Mouse (Mus musculus): ENCODE results near the gene Slc25a12. TPM values are rescaled to one million over a fixed set of nuclear protein-coding genes. Genes with fewer than 3 reads are reported as not detected.

Gene Slc25a12
- polyA plus RNA-seq, 1 experiment = 52.2 TPM

DNA sequence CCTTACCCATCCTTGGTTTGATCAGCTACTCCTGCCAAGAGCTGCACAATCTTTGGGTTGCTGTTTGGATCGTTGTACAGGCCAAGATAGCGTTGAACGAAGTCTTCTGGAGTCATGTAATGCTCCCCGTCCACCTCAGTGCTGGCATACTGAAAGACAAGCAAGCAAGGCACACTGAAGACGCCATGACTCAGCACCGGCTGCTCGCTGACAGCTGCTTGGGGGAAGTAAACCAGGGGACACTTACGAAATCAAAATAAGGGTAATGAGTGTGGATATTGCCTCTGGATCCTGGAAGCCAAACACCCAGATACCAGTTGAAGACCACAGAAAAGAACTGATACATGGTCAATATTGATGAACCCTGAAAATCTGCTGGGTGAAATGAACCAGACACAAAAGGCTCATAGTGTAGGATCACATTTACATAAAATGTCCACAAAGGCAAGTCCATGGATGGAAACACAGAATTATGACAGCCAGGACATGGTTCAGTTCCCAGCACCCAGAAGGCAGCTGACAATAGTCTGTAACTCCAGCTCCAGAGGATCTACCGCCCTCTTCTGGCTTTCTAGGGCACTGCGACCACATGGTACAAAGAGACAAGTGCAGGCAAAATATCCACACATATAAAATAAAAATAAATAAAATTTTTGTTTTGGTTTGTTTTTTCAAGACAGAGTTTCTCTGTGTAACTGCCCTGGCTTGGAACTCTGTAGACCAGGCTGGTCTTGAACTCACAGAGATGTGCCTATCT lies 23.5 kb downstream of the Slc25a12 start:
- 96% methylated on average over 10 of the region's 10 CpGs for WGBS
- H3K4me1 ChIP-seq (replicated peaks; ENCODE audit: control insufficient read depth, insufficient read depth, low read length) = peaks cover 4% of the 10 kb centered on the region
- DNase-seq = no peak
- H3K27me3 ChIP-seq (ENCODE audit: control insufficient read depth, insufficient read depth, low read length) = no peaks in the 10 kb centered on the region
- H3K27ac ChIP-seq (ENCODE audit: control insufficient read depth, insufficient read depth, low read length) = no peak overlapping the region
- TF ChIP-seq POLR2A (IDR thresholded peaks at IDR 0.05; ENCODE audit: control insufficient read depth, extremely low read depth, insufficient read depth, low read length, poor library complexity) (no peak), CTCF (IDR thresholded peaks at IDR 0.05; ENCODE audit: borderline replicate concordance, control insufficient read depth, extremely low read depth, insufficient read depth, low read length, poor library complexity) (no peak)
- no peak overlapping the region for H3K4me3 ChIP-seq (ENCODE audit: control insufficient read depth, insufficient read depth, low read length)
- H3K36me3 ChIP-seq (ENCODE audit: control insufficient read depth, insufficient read depth, low read length) = 0 out of 2 replicates have a peak, but pooled peaks cover 4% of the 10 kb centered on the region

DNA sequence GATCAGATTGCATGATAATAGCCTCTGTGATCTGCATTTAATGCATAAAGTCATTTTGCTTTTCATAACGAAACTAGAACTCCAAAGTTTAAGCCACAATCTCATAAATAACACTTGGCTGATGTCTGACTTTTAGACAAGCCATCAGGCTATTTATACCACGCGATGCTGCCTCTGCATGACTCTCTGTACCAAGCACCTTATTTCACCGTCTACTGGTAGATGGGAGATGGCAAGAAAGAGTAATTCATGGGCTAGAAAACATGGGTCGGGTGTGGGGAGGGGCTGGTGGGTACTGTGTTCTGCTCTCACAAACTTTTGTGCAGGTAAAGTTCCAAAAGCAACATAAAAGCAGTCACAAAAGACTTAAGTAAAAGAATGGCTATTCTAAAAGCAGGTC lies 27.4 kb downstream of the Slc25a12 start:
- no peak overlapping the region for H3K27ac ChIP-seq (ENCODE audit: control insufficient read depth, insufficient read depth, low read length)
- 16% methylated on average over 5 of the region's 5 CpGs for WGBS
- TF ChIP-seq POLR2A (IDR thresholded peaks at IDR 0.05; ENCODE audit: control insufficient read depth, extremely low read depth, insufficient read depth, low read length, poor library complexity) = no peak
- TF ChIP-seq CTCF (IDR thresholded peaks at IDR 0.05; ENCODE audit: borderline replicate concordance, control insufficient read depth, extremely low read depth, insufficient read depth, low read length, poor library complexity) = no peak

DNA sequence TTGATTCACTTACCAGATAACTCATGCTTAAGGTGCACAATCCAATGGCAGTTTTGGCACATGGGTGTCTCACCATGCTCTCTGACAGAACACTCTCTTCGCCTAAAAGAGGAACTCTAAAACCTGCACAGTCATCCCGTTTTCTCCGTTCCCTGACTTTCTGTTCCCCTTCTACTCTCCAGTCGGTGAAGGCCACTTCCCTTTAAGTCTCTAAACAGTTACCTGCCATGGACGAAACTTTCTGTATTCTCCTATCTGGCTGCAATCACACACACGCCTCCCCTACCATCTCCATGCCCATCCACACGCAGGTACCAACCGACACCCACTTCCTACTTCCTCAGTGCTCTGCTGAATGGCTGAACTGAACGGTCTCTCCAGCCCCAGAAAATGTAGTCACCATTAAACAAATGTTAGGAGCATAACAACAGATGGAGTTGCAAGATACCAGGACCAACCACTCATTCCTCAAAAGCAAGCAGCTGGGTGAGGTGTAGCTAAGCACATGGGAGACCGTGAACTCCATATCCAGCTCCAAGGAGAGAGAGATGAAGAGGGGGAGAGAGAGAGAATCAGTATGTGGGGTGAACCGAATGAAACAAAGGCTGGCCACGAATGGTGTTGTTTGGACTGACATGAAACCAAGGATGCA lies 29.3 kb downstream of the Slc25a12 start:
- no peak for DNase-seq

More for the DNA sequence above, 27.4 kb downstream of the Slc25a12 start:
- no peak for DNase-seq
- Histone ChIP-seq H3K27me3 (ENCODE audit: control insufficient read depth, insufficient read depth, low read length) (no peaks in the 10 kb centered on the region), H3K4me3 (ENCODE audit: control insufficient read depth, insufficient read depth, low read length) (no peak overlapping the region), H3K36me3 (ENCODE audit: control insufficient read depth, insufficient read depth, low read length) (0 out of 2 replicates have a peak, but pooled peaks cover 4% of the 10 kb centered on the region), H3K4me1 (replicated peaks; ENCODE audit: control insufficient read depth, insufficient read depth, low read length) (peaks cover 14% of the 10 kb centered on the region)

DNA sequence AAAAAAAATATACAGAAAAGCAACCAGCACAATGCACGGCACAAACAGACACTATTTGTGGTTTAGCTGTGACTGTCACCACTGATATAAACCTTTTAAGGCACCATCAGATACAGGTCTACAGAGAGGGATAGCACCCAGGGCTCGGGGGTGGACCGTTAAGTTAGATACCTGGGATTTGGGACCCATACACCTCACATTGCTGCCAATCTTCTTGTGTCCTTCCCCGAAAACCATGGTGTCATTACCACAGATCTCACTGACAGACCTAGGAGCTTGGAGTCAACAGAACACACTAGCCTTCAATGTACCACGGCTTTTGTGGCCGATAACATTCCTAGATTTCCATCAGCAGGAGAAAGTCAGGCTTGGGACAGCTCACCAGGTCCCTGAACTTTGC lies 30.9 kb downstream of the Slc25a12 start:
- H3K27ac ChIP-seq (ENCODE audit: control insufficient read depth, insufficient read depth, low read length) = no peak overlapping the region
- WGBS = 74% methylated on average over 6 of the region's 6 CpGs
- no peak overlapping the region for H3K4me3 ChIP-seq (ENCODE audit: control insufficient read depth, insufficient read depth, low read length)
- no peaks in the 10 kb centered on the region for H3K36me3 ChIP-seq (ENCODE audit: control insufficient read depth, insufficient read depth, low read length)
- no peaks in the 10 kb centered on the region for H3K27me3 ChIP-seq (ENCODE audit: control insufficient read depth, insufficient read depth, low read length)
- DNase-seq = no peak
- H3K4me1 ChIP-seq (replicated peaks; ENCODE audit: control insufficient read depth, insufficient read depth, low read length) = peaks cover 16% of the 10 kb centered on the region
- TF ChIP-seq CTCF (IDR thresholded peaks at IDR 0.05; ENCODE audit: borderline replicate concordance, control insufficient read depth, extremely low read depth, insufficient read depth, low read length, poor library complexity) = no peak
- TF ChIP-seq POLR2A (IDR thresholded peaks at IDR 0.05; ENCODE audit: control insufficient read depth, extremely low read depth, insufficient read depth, low read length, poor library complexity) = no peak

More for the DNA sequence above, 29.3 kb downstream of the Slc25a12 start:
- no peak overlapping the region for H3K4me3 ChIP-seq (ENCODE audit: control insufficient read depth, insufficient read depth, low read length)
- no peak overlapping the region for H3K27ac ChIP-seq (ENCODE audit: control insufficient read depth, insufficient read depth, low read length)
- TF ChIP-seq CTCF (IDR thresholded peaks at IDR 0.05; ENCODE audit: borderline replicate concordance, control insufficient read depth, extremely low read depth, insufficient read depth, low read length, poor library complexity) = no peak
- no peak for TF ChIP-seq POLR2A (IDR thresholded peaks at IDR 0.05; ENCODE audit: control insufficient read depth, extremely low read depth, insufficient read depth, low read length, poor library complexity)
- peaks cover 16% of the 10 kb centered on the region for H3K4me1 ChIP-seq (replicated peaks; ENCODE audit: control insufficient read depth, insufficient read depth, low read length)
- WGBS = 14% methylated on average over 12 of the region's 12 CpGs
- 0 out of 2 replicates have a peak, but pooled peaks cover 4% of the 10 kb centered on the region for H3K36me3 ChIP-seq (ENCODE audit: control insufficient read depth, insufficient read depth, low read length)
- H3K27me3 ChIP-seq (ENCODE audit: control insufficient read depth, insufficient read depth, low read length) = no peaks in the 10 kb centered on the region

DNA sequence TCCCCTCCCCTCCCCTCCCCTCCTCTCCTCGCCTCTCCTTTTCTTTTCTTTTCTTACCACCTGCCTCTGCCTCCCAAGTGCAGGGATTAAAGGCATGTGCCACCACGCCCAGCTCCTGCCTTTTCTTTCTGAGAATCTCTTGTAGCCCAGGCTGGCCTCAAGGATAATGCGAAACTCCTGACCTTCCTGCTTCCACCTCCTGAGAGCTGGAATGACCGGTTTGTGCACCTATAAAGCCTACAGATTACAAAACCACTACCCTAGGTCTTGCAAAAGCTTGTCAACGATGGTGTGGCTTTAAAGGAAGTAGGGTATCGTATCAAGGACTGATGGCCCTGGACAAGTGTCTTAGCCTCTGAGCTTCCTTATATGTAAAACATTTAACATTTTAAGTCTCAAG lies 31.3 kb downstream of the Slc25a12 start:
- 62% methylated on average over 5 of the region's 6 CpGs for WGBS
- no peak for TF ChIP-seq POLR2A (IDR thresholded peaks at IDR 0.05; ENCODE audit: control insufficient read depth, extremely low read depth, insufficient read depth, low read length, poor library complexity)
- H3K27me3 ChIP-seq (ENCODE audit: control insufficient read depth, insufficient read depth, low read length) = no peaks in the 10 kb centered on the region
- H3K4me3 ChIP-seq (ENCODE audit: control insufficient read depth, insufficient read depth, low read length) = no peak overlapping the region
- DNase-seq = no peak
- H3K36me3 ChIP-seq (ENCODE audit: control insufficient read depth, insufficient read depth, low read length) = no peaks in the 10 kb centered on the region
- no peak overlapping the region for H3K27ac ChIP-seq (ENCODE audit: control insufficient read depth, insufficient read depth, low read length)
- H3K4me1 ChIP-seq (replicated peaks; ENCODE audit: control insufficient read depth, insufficient read depth, low read length) = peaks cover 16% of the 10 kb centered on the region

DNA sequence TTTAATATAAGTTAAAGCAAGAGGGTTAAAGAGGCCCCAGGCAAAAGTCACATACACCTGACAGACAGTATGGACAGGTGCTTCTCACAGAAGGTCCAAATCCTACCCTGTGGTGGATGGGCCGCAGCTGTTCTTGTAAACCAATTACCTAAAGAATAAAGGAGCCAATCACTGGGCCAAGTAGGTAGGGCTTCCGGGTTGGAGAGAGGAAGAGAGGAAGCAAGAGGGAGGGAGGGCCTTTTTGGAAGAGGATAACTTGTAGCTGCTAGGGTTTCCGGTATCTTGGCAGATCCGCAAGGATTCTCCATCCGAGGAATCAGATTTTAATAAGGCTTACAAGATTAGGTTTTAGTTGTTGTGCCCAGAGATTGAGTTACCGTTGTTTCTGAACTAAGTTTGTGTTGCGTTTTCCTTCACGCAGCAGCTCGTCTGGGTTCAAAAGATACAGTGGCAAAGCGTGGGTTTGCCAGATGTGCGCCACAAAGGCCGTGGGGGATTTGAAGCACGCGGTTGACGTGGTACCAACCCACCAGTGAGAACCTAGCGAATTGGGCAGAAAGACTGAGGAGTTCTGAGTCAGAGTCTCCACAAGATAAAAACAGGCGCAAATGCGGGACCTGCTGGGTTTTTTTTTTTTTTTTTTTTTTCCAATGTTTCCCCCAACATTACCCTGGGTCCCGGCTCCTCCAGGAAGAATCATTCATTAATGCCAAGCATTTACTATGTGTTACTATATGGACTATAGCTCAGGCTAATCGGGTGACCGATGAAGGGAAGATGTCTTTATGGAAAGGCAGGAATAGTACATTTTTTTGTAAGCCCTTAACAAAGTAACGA lies 33.3 kb downstream of the Slc25a12 start:
- no peak for TF ChIP-seq POLR2A (IDR thresholded peaks at IDR 0.05; ENCODE audit: control insufficient read depth, extremely low read depth, insufficient read depth, low read length, poor library complexity)
- TF ChIP-seq CTCF (IDR thresholded peaks at IDR 0.05; ENCODE audit: borderline replicate concordance, control insufficient read depth, extremely low read depth, insufficient read depth, low read length, poor library complexity) = no peak
- Histone ChIP-seq H3K4me3 (ENCODE audit: control insufficient read depth, insufficient read depth, low read length) (no peak overlapping the region), H3K27me3 (ENCODE audit: control insufficient read depth, insufficient read depth, low read length) (no peaks in the 10 kb centered on the region), H3K36me3 (ENCODE audit: control insufficient read depth, insufficient read depth, low read length) (no peaks in the 10 kb centered on the region), H3K27ac (ENCODE audit: control insufficient read depth, insufficient read depth, low read length) (no peak overlapping the region), H3K4me1 (replicated peaks; ENCODE audit: control insufficient read depth, insufficient read depth, low read length) (peaks cover 14% of the 10 kb centered on the region)
- WGBS = 71% methylated on average over 22 of the region's 22 CpGs
- no peak for DNase-seq

All from thymus, adult 2 months (tissue).